Mouse (Mus musculus): ENCODE data around the gene Galnt17. TPM values are rescaled to one million over a fixed set of nuclear protein-coding genes. Genes with fewer than 3 reads are reported as not detected.

Galnt17 gene
- polyA plus RNA-seq, 1 experiment from 2014 or later: 10.9 TPM

DNA sequence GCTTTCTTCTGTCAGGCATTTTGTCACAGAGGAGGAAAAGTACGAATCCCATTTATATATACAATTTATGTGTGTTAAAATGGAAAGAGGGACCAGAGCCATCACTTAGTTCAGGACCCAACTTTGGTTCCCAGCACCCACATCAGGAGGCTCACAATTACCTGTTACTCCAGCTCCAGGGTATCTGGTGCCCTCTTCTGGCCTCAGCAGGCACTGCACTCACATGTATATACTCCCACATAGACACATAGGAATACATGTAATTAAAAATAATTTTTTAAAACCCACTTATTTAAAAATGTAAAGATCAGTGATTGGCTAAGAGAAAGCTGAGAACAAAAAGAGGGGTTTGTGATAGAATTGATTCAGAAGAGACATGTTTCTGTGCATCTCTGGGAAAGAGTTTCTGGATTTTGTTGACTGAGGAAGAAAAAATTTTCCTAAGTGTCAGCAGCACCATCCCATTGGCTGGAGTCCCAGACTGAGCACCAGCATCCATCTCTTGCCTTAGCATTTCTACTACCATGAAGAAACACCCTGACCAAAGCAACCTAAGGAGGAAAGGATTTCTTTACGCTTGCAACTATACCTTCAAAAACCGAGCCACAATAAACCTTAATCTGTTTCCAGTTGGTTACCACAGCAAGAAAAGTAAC lies 381.0 kb downstream of the Galnt17 start:
- no peak for ATAC-seq
- 77% methylated on average over 3 of the region's 3 CpGs for whole genome bisulfite sequencing
- peaks cover 11% of the 10 kb centered on the region for H3K4me1 ChIP-seq (replicated peaks; ENCODE audit: control insufficient read depth, insufficient read depth, low read length)
- no peak overlapping the region for H3K9ac ChIP-seq (replicated peaks; ENCODE audit: low read depth, low read length)
- H3K27ac ChIP-seq (ENCODE audit: low read length): no peak overlapping the region
- no peaks in the 10 kb centered on the region for H3K36me3 ChIP-seq (ENCODE audit: control insufficient read depth, insufficient read depth)
- no peaks in the 10 kb centered on the region for H3K9me3 ChIP-seq (ENCODE audit: control insufficient read depth, low read length)
- H3K27me3 ChIP-seq (replicated peaks; ENCODE audit: control insufficient read depth, insufficient read depth, low read length): no peaks in the 10 kb centered on the region
- H3K4me3 ChIP-seq (replicated peaks; ENCODE audit: low read length): no peak overlapping the region
- H3K4me2 ChIP-seq (ENCODE audit: low read length): no peak overlapping the region

DNA sequence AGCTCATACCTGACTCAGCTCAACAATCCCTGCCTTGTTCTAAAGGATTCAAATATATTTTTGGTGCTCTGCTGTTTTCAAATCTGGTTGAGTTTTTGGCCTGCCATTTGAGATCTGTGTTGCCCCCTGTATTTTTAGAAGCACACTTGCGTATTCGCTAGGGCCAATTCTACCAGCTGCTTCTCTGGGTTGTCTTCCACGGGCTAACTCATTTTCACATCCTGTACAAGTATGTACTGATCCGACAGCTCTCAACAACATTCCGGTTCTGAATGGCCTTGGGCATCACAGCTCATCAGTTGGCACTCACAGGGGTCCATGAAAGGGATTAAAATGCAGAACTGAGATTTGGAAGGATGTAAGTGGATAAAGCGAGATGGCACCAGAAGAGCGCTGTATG lies 382.6 kb downstream of the Galnt17 start:
- H3K9ac ChIP-seq (replicated peaks; ENCODE audit: low read depth, low read length): no peak overlapping the region
- WGBS: 84% methylated on average over 7 of the region's 7 CpGs
- no peak for ATAC-seq

DNA sequence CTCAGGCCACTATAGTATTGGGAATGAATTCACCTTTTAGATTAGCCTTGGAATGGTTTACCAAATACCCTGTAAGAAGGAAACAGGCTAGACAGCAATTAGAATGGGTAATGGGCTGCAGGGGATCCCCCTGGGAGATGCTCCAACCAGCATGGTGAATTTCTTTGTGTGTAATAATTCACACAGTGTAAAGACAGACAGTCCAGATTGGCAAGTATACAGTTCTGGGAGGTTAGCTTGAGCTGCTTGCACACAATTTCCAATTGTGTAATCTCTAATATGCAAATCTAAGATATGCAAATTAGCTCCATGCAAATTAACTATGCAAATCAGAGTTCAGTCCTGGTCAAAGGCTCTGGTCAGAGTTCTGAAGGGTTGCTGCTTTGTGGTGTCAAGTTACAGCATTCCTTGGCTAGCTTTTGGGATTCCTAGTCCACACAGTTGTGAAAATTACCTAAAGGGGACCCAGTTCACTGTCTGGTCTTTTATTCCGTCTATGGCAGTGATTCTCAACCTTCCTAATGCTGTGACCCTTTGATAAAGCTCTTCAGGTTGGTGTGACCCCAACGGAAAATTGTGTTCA lies 384.0 kb downstream of the Galnt17 start:
- Histone ChIP-seq H3K4me1 (replicated peaks; ENCODE audit: control insufficient read depth, insufficient read depth, low read length) (peaks cover 11% of the 10 kb centered on the region), H3K27ac (ENCODE audit: low read length) (peak overlapping the region; percentile 75), H3K4me3 (replicated peaks; ENCODE audit: low read length) (no peak overlapping the region), H3K27me3 (replicated peaks; ENCODE audit: control insufficient read depth, insufficient read depth, low read length) (no peaks in the 10 kb centered on the region), H3K36me3 (ENCODE audit: control insufficient read depth, insufficient read depth) (no peaks in the 10 kb centered on the region), H3K9me3 (ENCODE audit: control insufficient read depth, low read length) (no peaks in the 10 kb centered on the region), H3K4me2 (ENCODE audit: low read length) (no peak overlapping the region), H3K9ac (replicated peaks; ENCODE audit: low read depth, low read length) (no peak overlapping the region)
- ATAC-seq: peak; percentile 95
- 14% methylated on average over 2 of the region's 2 CpGs for WGBS

More for the DNA sequence above, 382.6 kb downstream of the Galnt17 start:
- Histone ChIP-seq H3K4me3 (replicated peaks; ENCODE audit: low read length) (no peak overlapping the region), H3K4me2 (ENCODE audit: low read length) (no peak overlapping the region), H3K27me3 (replicated peaks; ENCODE audit: control insufficient read depth, insufficient read depth, low read length) (no peaks in the 10 kb centered on the region), H3K36me3 (ENCODE audit: control insufficient read depth, insufficient read depth) (no peaks in the 10 kb centered on the region), H3K27ac (ENCODE audit: low read length) (no peak overlapping the region), H3K4me1 (replicated peaks; ENCODE audit: control insufficient read depth, insufficient read depth, low read length) (peaks cover 11% of the 10 kb centered on the region), H3K9me3 (ENCODE audit: control insufficient read depth, low read length) (no peaks in the 10 kb centered on the region)

DNA sequence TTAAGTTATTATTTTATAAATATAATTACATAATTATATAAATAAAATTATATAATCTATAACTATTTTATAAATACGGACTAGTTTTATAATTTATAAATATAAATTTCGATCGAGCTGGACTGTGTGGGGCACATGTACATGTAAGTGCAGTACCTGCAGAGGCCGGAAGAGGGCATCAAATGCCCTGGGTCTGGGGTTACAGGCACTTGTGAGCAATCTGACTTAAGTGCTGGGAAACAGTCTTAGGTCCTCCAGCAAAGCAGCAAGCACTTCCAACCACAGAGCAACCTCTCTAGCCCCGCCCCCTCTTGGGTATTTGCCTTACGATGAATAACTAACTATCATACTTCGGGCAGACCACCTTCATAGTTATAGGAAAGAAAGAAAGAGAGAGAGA lies 388.3 kb downstream of the Galnt17 start:
- H3K9ac ChIP-seq (replicated peaks; ENCODE audit: low read depth, low read length): no peak overlapping the region
- H3K36me3 ChIP-seq (ENCODE audit: control insufficient read depth, insufficient read depth): no peaks in the 10 kb centered on the region
- H3K27me3 ChIP-seq (replicated peaks; ENCODE audit: control insufficient read depth, insufficient read depth, low read length): no peaks in the 10 kb centered on the region
- no peaks in the 10 kb centered on the region for H3K9me3 ChIP-seq (ENCODE audit: control insufficient read depth, low read length)
- H3K4me1 ChIP-seq (replicated peaks; ENCODE audit: control insufficient read depth, insufficient read depth, low read length): peaks cover 11% of the 10 kb centered on the region
- ATAC-seq: no peak
- no peak overlapping the region for H3K4me2 ChIP-seq (ENCODE audit: low read length)
- no peak overlapping the region for H3K4me3 ChIP-seq (replicated peaks; ENCODE audit: low read length)
- WGBS: 93% methylated on average over 7 of the region's 7 CpGs
- no peak overlapping the region for H3K27ac ChIP-seq (ENCODE audit: low read length)

DNA sequence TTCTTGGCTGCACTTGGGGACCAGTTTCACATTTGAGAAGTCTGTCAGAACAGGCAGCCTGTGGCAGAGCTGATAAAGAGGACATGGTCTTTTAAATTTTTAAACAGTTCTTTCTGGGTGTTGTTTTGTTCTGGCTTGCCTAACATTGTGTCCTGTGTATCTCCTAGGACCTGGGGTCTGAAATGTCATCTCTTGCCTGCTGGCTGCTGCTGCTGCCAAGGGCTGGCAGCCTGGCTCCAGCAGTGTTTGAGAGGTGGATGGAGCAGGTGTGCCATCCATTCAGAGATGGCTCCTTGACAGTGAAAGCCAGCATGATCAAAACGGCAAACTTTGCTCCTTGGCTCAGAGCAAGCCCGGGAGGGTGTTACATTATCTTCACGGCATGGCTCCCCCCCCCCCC lies 393.7 kb downstream of the Galnt17 start:
- no peaks in the 10 kb centered on the region for H3K27me3 ChIP-seq (replicated peaks; ENCODE audit: control insufficient read depth, insufficient read depth, low read length)
- H3K36me3 ChIP-seq (ENCODE audit: control insufficient read depth, insufficient read depth): no peaks in the 10 kb centered on the region
- no peak overlapping the region for H3K9ac ChIP-seq (replicated peaks; ENCODE audit: low read depth, low read length)
- no peak overlapping the region for H3K4me3 ChIP-seq (replicated peaks; ENCODE audit: low read length)
- peaks cover 3% of the 10 kb centered on the region; the same call in 1 of the 2 replicates for H3K4me1 ChIP-seq (replicated peaks; ENCODE audit: control insufficient read depth, insufficient read depth, low read length)
- H3K4me2 ChIP-seq (ENCODE audit: low read length): no peak overlapping the region
- no peak overlapping the region for H3K27ac ChIP-seq (ENCODE audit: low read length)
- ATAC-seq: no peak
- WGBS: 44% methylated on average over 3 of the region's 3 CpGs
- H3K9me3 ChIP-seq (ENCODE audit: control insufficient read depth, low read length): no peaks in the 10 kb centered on the region

DNA sequence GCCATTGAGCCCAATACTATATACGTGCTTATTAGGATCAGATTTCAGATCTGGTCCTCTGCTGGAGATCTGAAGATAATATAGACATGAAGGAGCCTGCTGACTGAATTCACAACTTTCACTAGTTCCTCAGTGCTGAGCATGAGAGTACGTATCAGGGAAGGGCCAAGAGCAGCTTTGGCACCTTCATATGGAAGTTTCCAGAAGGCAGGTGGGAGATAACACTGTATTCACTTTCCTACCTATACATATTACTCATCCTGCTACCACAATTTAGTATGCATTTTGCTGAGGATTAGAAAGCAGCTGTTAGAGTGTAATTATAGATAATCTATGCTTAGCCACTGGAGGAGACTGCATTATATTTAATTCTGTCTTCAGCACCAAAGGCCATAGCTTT lies 396.7 kb downstream of the Galnt17 start:
- H3K9ac ChIP-seq (replicated peaks; ENCODE audit: low read depth, low read length): no peak overlapping the region
- H3K27me3 ChIP-seq (replicated peaks; ENCODE audit: control insufficient read depth, insufficient read depth, low read length): no peaks in the 10 kb centered on the region
- no peaks in the 10 kb centered on the region for H3K36me3 ChIP-seq (ENCODE audit: control insufficient read depth, insufficient read depth)
- H3K4me2 ChIP-seq (ENCODE audit: low read length): no peak overlapping the region
- H3K27ac ChIP-seq (ENCODE audit: low read length): no peak overlapping the region
- WGBS: 88% methylated on average over 2 of the region's 2 CpGs
- no peak overlapping the region for H3K4me3 ChIP-seq (replicated peaks; ENCODE audit: low read length)
- H3K9me3 ChIP-seq (ENCODE audit: control insufficient read depth, low read length): no peaks in the 10 kb centered on the region
- H3K4me1 ChIP-seq (replicated peaks; ENCODE audit: control insufficient read depth, insufficient read depth, low read length): peaks cover 3% of the 10 kb centered on the region; the same call in 1 of the 2 replicates
- ATAC-seq: no peak

DNA sequence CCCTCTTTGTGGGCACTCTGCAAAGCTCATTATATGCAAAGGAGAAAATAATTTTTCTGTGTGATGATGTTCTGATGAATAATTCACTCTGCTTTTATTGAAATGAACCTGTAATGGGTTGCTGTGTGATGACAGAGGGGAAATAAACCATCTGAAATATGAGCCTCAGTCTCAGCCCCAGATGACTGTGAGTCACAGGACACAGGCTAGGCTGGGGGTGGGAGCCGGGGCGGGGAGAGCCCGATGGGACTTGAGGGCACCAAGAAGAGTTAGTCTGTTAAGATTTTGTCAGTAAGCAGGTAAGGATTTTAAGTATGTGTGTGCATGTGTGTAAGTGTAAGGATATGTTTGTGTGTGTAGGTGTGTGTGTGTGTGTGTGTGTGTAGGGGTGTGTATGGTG lies 406.6 kb downstream of the Galnt17 start:
- WGBS: 90% methylated on average over 3 of the region's 3 CpGs
- H3K27ac ChIP-seq (ENCODE audit: low read length): no peak overlapping the region
- H3K4me1 ChIP-seq (replicated peaks; ENCODE audit: control insufficient read depth, insufficient read depth, low read length): no peaks in the 10 kb centered on the region
- no peak overlapping the region for H3K4me3 ChIP-seq (replicated peaks; ENCODE audit: low read length)
- ATAC-seq: no peak
- H3K9ac ChIP-seq (replicated peaks; ENCODE audit: low read depth, low read length): no peak overlapping the region
- H3K36me3 ChIP-seq (ENCODE audit: control insufficient read depth, insufficient read depth): no peaks in the 10 kb centered on the region
- H3K4me2 ChIP-seq (ENCODE audit: low read length): no peak overlapping the region
- no peaks in the 10 kb centered on the region for H3K27me3 ChIP-seq (replicated peaks; ENCODE audit: control insufficient read depth, insufficient read depth, low read length)
- H3K9me3 ChIP-seq (ENCODE audit: control insufficient read depth, low read length): no peaks in the 10 kb centered on the region

DNA sequence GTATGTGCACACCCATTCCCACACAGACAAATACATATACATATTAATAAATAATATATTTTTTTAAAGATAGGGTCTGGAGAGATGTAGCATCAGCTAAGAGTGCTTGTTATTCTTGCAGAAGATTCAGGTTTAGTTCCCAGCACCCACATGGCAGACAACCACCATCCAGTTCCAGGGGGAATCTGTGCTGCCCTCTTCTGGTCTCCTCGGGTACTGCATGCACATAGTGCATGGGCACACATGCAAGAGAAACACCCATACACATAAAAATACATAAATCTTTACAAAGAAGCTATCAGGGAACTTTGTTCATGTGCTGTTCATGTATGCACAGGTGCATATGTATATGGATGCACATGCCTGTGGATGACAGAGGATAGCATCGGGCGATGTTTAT lies 412.3 kb downstream of the Galnt17 start:
- Histone ChIP-seq H3K4me1 (replicated peaks; ENCODE audit: control insufficient read depth, insufficient read depth, low read length) (peaks cover 15% of the 10 kb centered on the region), H3K4me3 (replicated peaks; ENCODE audit: low read length) (no peak overlapping the region), H3K27ac (ENCODE audit: low read length) (no peak overlapping the region), H3K27me3 (replicated peaks; ENCODE audit: control insufficient read depth, insufficient read depth, low read length) (no peaks in the 10 kb centered on the region), H3K36me3 (ENCODE audit: control insufficient read depth, insufficient read depth) (no peaks in the 10 kb centered on the region), H3K9me3 (ENCODE audit: control insufficient read depth, low read length) (no peaks in the 10 kb centered on the region), H3K4me2 (ENCODE audit: low read length) (no peak overlapping the region), H3K9ac (replicated peaks; ENCODE audit: low read depth, low read length) (no peak overlapping the region)
- WGBS: 96% methylated on average over 3 of the region's 3 CpGs
- ATAC-seq: no peak

DNA sequence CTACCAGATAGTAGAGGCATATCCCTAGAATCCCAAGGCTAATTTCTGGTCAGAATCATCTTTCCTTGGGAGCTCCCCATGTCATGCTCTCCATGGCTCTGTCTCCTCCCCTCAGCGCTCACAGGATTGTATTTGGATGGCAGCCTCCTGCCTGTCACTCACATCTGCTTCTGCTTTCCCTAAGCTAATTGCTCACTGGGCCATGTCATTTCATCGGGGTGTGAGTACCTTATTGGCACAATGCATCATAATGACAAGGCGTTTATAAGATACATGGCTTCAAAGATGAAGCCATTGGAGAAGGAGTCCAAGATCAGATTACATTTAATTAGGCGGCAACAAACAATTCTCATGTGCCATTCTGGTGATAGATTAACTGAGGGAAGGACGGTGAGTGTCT lies 416.6 kb downstream of the Galnt17 start:
- H3K36me3 ChIP-seq (ENCODE audit: control insufficient read depth, insufficient read depth): no peaks in the 10 kb centered on the region
- H3K4me1 ChIP-seq (replicated peaks; ENCODE audit: control insufficient read depth, insufficient read depth, low read length): peaks cover 15% of the 10 kb centered on the region
- H3K9ac ChIP-seq (replicated peaks; ENCODE audit: low read depth, low read length): no peak overlapping the region
- 41% methylated on average over 5 of the region's 5 CpGs for WGBS
- no peaks in the 10 kb centered on the region for H3K27me3 ChIP-seq (replicated peaks; ENCODE audit: control insufficient read depth, insufficient read depth, low read length)
- no peak overlapping the region for H3K4me2 ChIP-seq (ENCODE audit: low read length)
- ATAC-seq: peak; percentile 45; the same call in 1 of the 2 replicates
- no peaks in the 10 kb centered on the region for H3K9me3 ChIP-seq (ENCODE audit: control insufficient read depth, low read length)
- no peak overlapping the region for H3K4me3 ChIP-seq (replicated peaks; ENCODE audit: low read length)
- no peak overlapping the region for H3K27ac ChIP-seq (ENCODE audit: low read length)
